In the genomic region with DNA sequence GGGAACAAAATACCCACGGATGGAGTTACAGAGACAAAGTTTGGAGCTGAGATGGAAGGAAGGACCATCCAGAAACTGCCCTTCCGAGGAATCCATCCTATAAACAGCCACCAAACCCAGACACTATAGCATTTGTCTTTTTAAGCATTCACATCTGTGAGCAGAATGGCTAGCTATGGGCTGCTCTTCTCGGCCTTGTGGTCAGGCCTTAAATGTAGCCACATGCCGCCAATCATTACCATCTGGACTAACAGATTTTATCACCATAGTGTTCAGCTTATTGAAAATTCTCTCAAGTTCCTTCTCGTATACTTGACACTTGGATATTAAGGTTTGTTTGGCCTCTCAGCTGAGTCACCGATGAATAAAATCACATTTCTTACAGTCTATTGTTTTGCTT, we compare ENCODE assay signal across 11 mouse cellular contexts.
"Had no signal": no experiment of that assay in that cellular context is flagged by ENCODE, and none has a peak within 500 bp of the region (broad histone marks: within the 10 kb centered on the region; RNA-seq: fewer than 3 reads in every experiment).

No protein-coding gene starts in this region.

- H3K36me3 ChIP-seq: kidney, embryonic 15.5 days; liver, embryonic 13.5 days; midbrain, embryonic 12.5 days had no signal

- H3K9ac ChIP-seq: kidney, embryonic 15.5 days; liver, embryonic 13.5 days; liver, postnatal 0 days; midbrain, embryonic 12.5 days had no signal

- DNase-seq: kidney, postnatal 25 days; layer of hippocampus, adult 9-11 months; layer of hippocampus, postnatal 36 days; liver; liver, embryonic 13.5 days; liver, postnatal 0 days; thymus, adult 18-20 months; thymus, postnatal 14 days had no signal

- H3K27ac ChIP-seq: kidney, embryonic 15.5 days; liver, embryonic 13.5 days; midbrain, embryonic 12.5 days had no signal

- H3K4me1 ChIP-seq: kidney, embryonic 15.5 days; liver, embryonic 13.5 days; midbrain, embryonic 12.5 days had no signal

- H3K4me2 ChIP-seq: kidney, embryonic 15.5 days; liver, embryonic 13.5 days; midbrain, embryonic 12.5 days had no signal

- H3K4me3 ChIP-seq: kidney, embryonic 15.5 days; liver, embryonic 13.5 days; midbrain, embryonic 12.5 days had no signal

- ATAC-seq: liver, postnatal 0 days; midbrain, embryonic 16.5 days had no signal

- H3K27me3 ChIP-seq: kidney, embryonic 15.5 days; liver, embryonic 13.5 days; midbrain, embryonic 12.5 days had no signal

- H3K9me3 ChIP-seq: kidney, embryonic 15.5 days; liver, embryonic 13.5 days; midbrain, embryonic 12.5 days had no signal
